Mouse (Mus musculus) midbrain, embryonic 12.5 days (tissue): ENCODE data around the gene Vmn1r24. TPM values are rescaled to one million over a fixed set of nuclear protein-coding genes. Genes with fewer than 3 reads are reported as not detected.
"Not testable (repeated sequence)": the region's sequence is repeated elsewhere in the genome, so short reads cannot be mapped to it uniquely, and the experiment has no call there.

ENCODE experiments used
- ATAC-seq: fragments of 200-750 bp; cut with Nextera tagmentation; 2 replicates; pipeline ENCODE4 v1.8.0; 2017; ENCODE audit warnings: low read depth, moderate TSS enrichment, moderate library complexity; ENCODE audit not compliant: low FRiP score
- H3K27ac ChIP-seq: fragments of 300-500 bp; sonication (generic); replicated peaks from 2 replicates; pipeline ENCODE4 v1.5.1; 2016; ENCODE audit warnings: mild to moderate bottlenecking
- H3K27me3 ChIP-seq: fragments of 300-500 bp; sonication (generic); 2 replicates; pipeline ENCODE4 v1.6.1; 2016; ENCODE audit warnings: mild to moderate bottlenecking
- H3K36me3 ChIP-seq: fragments of 300-500 bp; sonication (generic); 2 replicates; pipeline ENCODE4 v1.6.1; 2016
- H3K4me1 ChIP-seq: fragments of 300-500 bp; sonication (generic); 2 replicates; pipeline ENCODE4 v1.6.1; 2016
- H3K4me2 ChIP-seq: fragments of 300-500 bp; sonication (generic); replicated peaks from 2 replicates; pipeline ENCODE4 v1.6.1; 2016; ENCODE audit warnings: mild to moderate bottlenecking, moderate library complexity
- H3K4me3 ChIP-seq: fragments of 300-500 bp; sonication (generic); 2 replicates; pipeline ENCODE4 v1.5.1; 2016; ENCODE audit warnings: mild to moderate bottlenecking
- H3K9ac ChIP-seq: fragments of 300-500 bp; sonication (generic); replicated peaks from 2 replicates; pipeline ENCODE4 v1.6.1; 2016; ENCODE audit warnings: mild to moderate bottlenecking, moderate library complexity
- H3K9me3 ChIP-seq: fragments of 300-500 bp; sonication (generic); 2 replicates; pipeline ENCODE4 v1.6.1; 2016; ENCODE audit warnings: mild to moderate bottlenecking
- WGBS: fragments of 180-500 bp; shearing (Covaris S2); methylation state at CpG from one replicate; pipeline ENCODE4 v1.1.7; 2016; 5-methylcytosine and 5-hydroxymethylcytosine counted together
- polyA plus RNA-seq: library from polyadenylated mRNA; unstranded; fragments of >200 nt; fragmentation: Nextera tagmentation; extraction: Ambion mirVana; gene quantifications from 2 replicates; pipeline ENCODE4 v1.2.1, GENCODE M21; 2016

The Vmn1r24 gene
- not detected in 2 replicates for polyA plus RNA-seq

GRCm38 (mm10) chr6:57961403-57961802 lies at the start of gene Vmn1r24:
TSS of gene Vmn1r24 (minus strand) at chr6:57961503.
- H3K27ac ChIP-seq, H3K9me3 ChIP-seq, H3K9ac ChIP-seq, H3K4me1 ChIP-seq, H3K4me2 ChIP-seq, ATAC-seq, H3K4me3 ChIP-seq, H3K36me3 ChIP-seq, H3K27me3 ChIP-seq: not testable (repeated sequence)
- 83% methylated on average over 1 of the region's 1 CpGs for WGBS

- no peaks in the 10 kb centered on the region for H3K36me3 ChIP-seq
- H3K27me3 ChIP-seq = no peaks in the 10 kb centered on the region
- no peak within 1 kb of the TSS for H3K9ac ChIP-seq
- no peak within 1 kb of the TSS for H3K27ac ChIP-seq
- WGBS = 72% methylated on average over 3 of the region's 3 CpGs
- no peak within 1 kb of the TSS for H3K4me2 ChIP-seq
- ATAC-seq = no peak
- no peaks in the 10 kb centered on the region for H3K4me1 ChIP-seq
- no peaks in the 10 kb centered on the region for H3K9me3 ChIP-seq
- H3K4me3 ChIP-seq = no peak within 1 kb of the TSS
Observed at GRCm38 (mm10) chr6:57980710-57981109, 19.4 kb upstream of the Vmn1r24 start, which contains the start of gene Vmn1r25. TSS of gene Vmn1r25 (minus strand) at chr6:57980810.

- H3K4me1 ChIP-seq = no peaks in the 10 kb centered on the region
- ATAC-seq = no peak
- H3K27ac ChIP-seq = no peak within 1 kb of the TSS
- H3K4me2 ChIP-seq = no peak within 1 kb of the TSS
- 96% methylated on average over 1 of the region's 1 CpGs for WGBS
- no peak within 1 kb of the TSS for H3K9ac ChIP-seq
- no peaks in the 10 kb centered on the region for H3K36me3 ChIP-seq
- H3K4me3 ChIP-seq = no peak within 1 kb of the TSS
- no peaks in the 10 kb centered on the region for H3K9me3 ChIP-seq
- H3K27me3 ChIP-seq = no peaks in the 10 kb centered on the region
Observed at GRCm38 (mm10) chr6:57926738-57927137, 34.6 kb downstream of the Vmn1r24 start, which contains the start of gene Vmn1r23. TSS of gene Vmn1r23 (minus strand) at chr6:57926838.

- ATAC-seq = no peak
- Histone ChIP-seq H3K4me3 (no peak within 1 kb of the TSS), H3K4me2 (no peak within 1 kb of the TSS), H3K4me1 (no peaks in the 10 kb centered on the region), H3K9ac (no peak within 1 kb of the TSS), H3K9me3 (no peaks in the 10 kb centered on the region), H3K27me3 (no peaks in the 10 kb centered on the region), H3K27ac (no peak within 1 kb of the TSS), H3K36me3 (no peaks in the 10 kb centered on the region)
- 85% methylated on average over 1 of the region's 1 CpGs for WGBS
Observed at GRCm38 (mm10) chr6:57907928-57908327, 53.4 kb downstream of the Vmn1r24 start, which contains the start of gene Vmn1r22. TSS of gene Vmn1r22 (minus strand) at chr6:57908028.

Other genes with a start within 250 kb of the Vmn1r24 start
- 99.5 and 107 TPM in 2 replicates for gene Vopp1, start 136.3 kb downstream of the Vmn1r24 start, polyA plus RNA-seq
- not detected in 2 replicates for gene Vmn1r21, start 111.2 kb downstream of the Vmn1r24 start, polyA plus RNA-seq
- gene Vmn1r22, start 53.5 kb downstream of the Vmn1r24 start, polyA plus RNA-seq = not detected in 2 replicates
- not detected in 2 replicates for gene Vmn1r23, start 34.7 kb downstream of the Vmn1r24 start, polyA plus RNA-seq
- not detected in 2 replicates for gene Vmn1r25, start 19.3 kb upstream of the Vmn1r24 start, polyA plus RNA-seq
- gene Vmn1r26, start 53.7 kb upstream of the Vmn1r24 start, polyA plus RNA-seq = not detected in 2 replicates